Comparison of ENCODE assay signal across 10 mouse cellular contexts in the genomic region with DNA sequence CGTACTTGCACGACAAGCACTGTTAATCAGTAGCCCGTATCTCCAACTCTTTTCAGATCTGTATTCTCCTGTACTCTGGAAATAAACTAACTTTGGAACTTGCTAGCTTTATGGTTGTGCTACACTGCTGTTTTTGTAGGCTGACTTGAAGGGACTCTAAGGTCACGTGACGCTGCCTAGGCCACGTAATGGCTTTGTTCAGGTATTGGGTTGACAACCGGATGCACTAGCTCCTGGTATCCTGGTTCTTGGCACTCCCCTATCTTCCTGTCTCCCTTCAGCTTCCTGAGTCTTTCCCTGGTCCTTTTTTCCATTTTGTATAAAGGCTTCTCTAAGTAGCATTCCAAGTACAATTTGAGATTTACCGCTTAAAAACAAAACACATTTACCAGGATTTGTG. TPM values are rescaled to one million over a fixed set of nuclear protein-coding genes. Genes with fewer than 3 reads are reported as not detected.
DNase-seq lines count a peak whose midpoint lies in the region; ATAC-seq and TF ChIP-seq lines count a peak whose summit lies in the region.
"Had no signal": no experiment of that assay in that cellular context is flagged by ENCODE, and none has a peak within 500 bp of the region (broad histone marks: within the 10 kb centered on the region; RNA-seq: fewer than 3 reads in every experiment).

No protein-coding gene starts in this region.

- ATAC-seq in heart, embryonic 12.5 days (ENCODE audit: insufficient number of reproducible peaks, low FRiP score) = no peak
- ATAC-seq in limb, embryonic 12.5 days (ENCODE audit: insufficient number of reproducible peaks, insufficient read depth, low FRiP score, low TSS enrichment, low read depth) = no peak
- ATAC-seq in megakaryocyte progenitor cell, adult 5-6 weeks (replicated peaks; ENCODE audit: poor library complexity) = no peak

- H3K4me1 ChIP-seq in heart, embryonic 12.5 days (replicated peaks) = peaks cover 9% of the 10 kb centered on the region; the same call in 1 of the 2 replicates
- H3K4me1 ChIP-seq in limb, embryonic 12.5 days (replicated peaks) = peaks cover 6% of the 10 kb centered on the region

- WGBS in heart, embryonic 12.5 days = 87% methylated on average over 8 of the region's 8 CpGs
- WGBS in limb, embryonic 12.5 days = 94% methylated on average over 8 of the region's 8 CpGs

- TF ChIP-seq CTCF in layer of hippocampus, adult 2 months (conservative IDR thresholded peaks at IDR 0.05) = no peak

- H3K4me3 ChIP-seq in layer of hippocampus, adult 2 months = no peak overlapping the region
- H3K4me3 ChIP-seq in heart, embryonic 12.5 days = no peak overlapping the region
- H3K4me3 ChIP-seq in limb, embryonic 12.5 days (replicated peaks) = no peak overlapping the region

- H3K9me3 ChIP-seq in heart, embryonic 12.5 days (replicated peaks) = peaks cover 2% of the 10 kb centered on the region; the same call in 1 of the 2 replicates
- H3K9me3 ChIP-seq in limb, embryonic 12.5 days = no peaks in the 10 kb centered on the region

- H3K9ac ChIP-seq in heart, embryonic 12.5 days = no peak overlapping the region
- H3K9ac ChIP-seq in limb, embryonic 12.5 days (replicated peaks) = no peak overlapping the region

- intact Hi-C loops in left cerebral cortex, postnatal 25 days (cut with DNase I) = no loop called here

- 0 out of 2 replicates have a peak, but pooled peaks cover 2% of the 10 kb centered on the region for H3K36me3 ChIP-seq in heart, embryonic 12.5 days
- no peaks in the 10 kb centered on the region for H3K36me3 ChIP-seq in limb, embryonic 12.5 days

- peak; percentile 23 for DNase-seq in adrenal gland, postnatal 10 days
- no peak for DNase-seq in adrenal gland, adult 18-20 months (ENCODE audit: low spot score in 2 of 2)
- DNase-seq in layer of hippocampus, adult 2 months (ENCODE audit: low spot score in 2 of 2) = no peak
- DNase-seq in layer of hippocampus, postnatal 25 days (ENCODE audit: extremely low spot score in 1 of 2, low spot score in 1 of 2) = no peak
- DNase-seq in left cerebral cortex, postnatal 25 days (ENCODE audit: low spot score in 2 of 2) = no peak
- DNase-seq: embryo, embryonic 11 days; spleen, adult 18-20 months had no signal

- H3K4me2 ChIP-seq in heart, embryonic 12.5 days = no peak overlapping the region
- no peak overlapping the region for H3K4me2 ChIP-seq in limb, embryonic 12.5 days

- H3K27me3 ChIP-seq in heart, embryonic 12.5 days (replicated peaks) = no peaks in the 10 kb centered on the region
- H3K27me3 ChIP-seq in limb, embryonic 12.5 days = no peaks in the 10 kb centered on the region

- peak overlapping the region; percentile 100; the same call in 1 of the 2 replicates for H3K27ac ChIP-seq in layer of hippocampus, adult 2 months
- peak overlapping the region; percentile 99 for H3K27ac ChIP-seq in heart, embryonic 12.5 days (ENCODE audit: poor library complexity, severe bottlenecking)
- H3K27ac ChIP-seq in limb, embryonic 12.5 days = peak overlapping the region; percentile 98; the same call in 1 of the 2 replicates

RNA-seq across cellular contexts. Expression of gene Snx3, which starts 1.2 kb away (rescaled TPM):
- total RNA-seq in adrenal gland, postnatal 10 days (2021) = 100 to 1,000 TPM; 163 to 175 TPM
- total RNA-seq in adrenal gland, adult 18-20 months (2021) = 100 to 1,000 TPM; 254 to 276 TPM
- 100 to 1,000 TPM; 188 to 197 TPM for total RNA-seq in layer of hippocampus, adult 2 months (2021)
- total RNA-seq in layer of hippocampus, postnatal 25 days (2021) = 100 to 1,000 TPM; 195 to 223 TPM
- 353 and 382 TPM in 2 replicates for polyA plus RNA-seq in heart, embryonic 12.5 days (2016; fragmentation: Nextera tagmentation; extraction: Ambion mirVana)
- polyA plus RNA-seq in limb, embryonic 12.5 days (2016; fragmentation: Nextera tagmentation; extraction: Ambion mirVana) = 243 and 244 TPM in 2 replicates
- total RNA-seq in megakaryocyte progenitor cell, adult 5-6 weeks (2015) = 274 and 286 TPM in 2 replicates
- total RNA-seq in megakaryocyte progenitor cell, adult 5-6 weeks (2017) = 104 and 114 TPM in 2 replicates
- total RNA-seq in left cerebral cortex, postnatal 25 days (2021) = 100 to 1,000 TPM; 208 to 218 TPM

RNA-seq across cellular contexts. Expression of gene Afg1l, which starts 22.2 kb away (rescaled TPM):
- total RNA-seq in adrenal gland, postnatal 10 days (2021) = 10 to 100 TPM; 24.2 to 27.5 TPM
- 10 to 100 TPM; 21.7 to 28.4 TPM for total RNA-seq in adrenal gland, adult 18-20 months (2021)
- 10 to 100 TPM; 12.6 to 15.3 TPM for total RNA-seq in layer of hippocampus, adult 2 months (2021)
- 10 to 100 TPM; 12.3 to 15.2 TPM for total RNA-seq in layer of hippocampus, postnatal 25 days (2021)
- polyA plus RNA-seq in heart, embryonic 12.5 days (2016; fragmentation: Nextera tagmentation; extraction: Ambion mirVana) = 13.5 and 14.1 TPM in 2 replicates
- polyA plus RNA-seq in limb, embryonic 12.5 days (2016; fragmentation: Nextera tagmentation; extraction: Ambion mirVana) = 5.3 and 5.4 TPM in 2 replicates
- 2.1 and 3.1 TPM in 2 replicates for total RNA-seq in megakaryocyte progenitor cell, adult 5-6 weeks (2015)
- 3.0 and 5.7 TPM in 2 replicates for total RNA-seq in megakaryocyte progenitor cell, adult 5-6 weeks (2017)
- total RNA-seq in left cerebral cortex, postnatal 25 days (2021) = 10 to 100 TPM; 12.1 to 12.4 TPM
